Mouse (Mus musculus): ENCODE measurements around the gene Klhdc9. TPM values are rescaled to one million over a fixed set of nuclear protein-coding genes. Genes with fewer than 3 reads are reported as not detected.

Klhdc9 gene
- not detected for polyA plus RNA-seq (2014; fragmentation: Illumina TruSeq; extraction: RNeasy Lipid Tissue Mini Kit (QIAGEN cat#74804); ENCODE audit: low replicate concordance)

DNA sequence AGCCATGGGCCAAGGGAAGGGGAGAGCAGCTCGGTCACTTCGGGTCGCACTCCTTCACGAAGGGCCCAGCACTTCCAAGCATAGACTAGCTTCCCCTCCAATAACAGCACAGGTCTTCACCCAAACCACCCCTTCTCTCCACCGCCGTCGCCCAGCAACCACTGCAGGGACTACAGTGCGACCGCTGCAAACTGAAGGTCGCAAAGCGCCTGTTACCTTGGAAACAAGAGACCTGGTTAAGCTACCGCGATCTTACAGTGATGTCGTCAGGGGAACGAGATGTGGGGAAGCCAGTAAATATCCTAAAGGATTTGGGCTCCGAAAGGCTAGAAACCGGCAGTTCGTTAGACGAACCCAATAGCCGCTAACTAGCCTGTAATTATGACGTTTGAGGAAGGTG is at the start of gene Klhdc9:
Klhdc9 (minus strand) TSS at position 143 of the 400 bp plus-strand sequence.

GRCm38 (mm10) chr1:171388376-171389102 is 27.9 kb upstream of the Klhdc9 start, which contains the start of gene Arhgap30:
Gene Arhgap30, plus strand, starts transcription at chr1:171388954.

DNA sequence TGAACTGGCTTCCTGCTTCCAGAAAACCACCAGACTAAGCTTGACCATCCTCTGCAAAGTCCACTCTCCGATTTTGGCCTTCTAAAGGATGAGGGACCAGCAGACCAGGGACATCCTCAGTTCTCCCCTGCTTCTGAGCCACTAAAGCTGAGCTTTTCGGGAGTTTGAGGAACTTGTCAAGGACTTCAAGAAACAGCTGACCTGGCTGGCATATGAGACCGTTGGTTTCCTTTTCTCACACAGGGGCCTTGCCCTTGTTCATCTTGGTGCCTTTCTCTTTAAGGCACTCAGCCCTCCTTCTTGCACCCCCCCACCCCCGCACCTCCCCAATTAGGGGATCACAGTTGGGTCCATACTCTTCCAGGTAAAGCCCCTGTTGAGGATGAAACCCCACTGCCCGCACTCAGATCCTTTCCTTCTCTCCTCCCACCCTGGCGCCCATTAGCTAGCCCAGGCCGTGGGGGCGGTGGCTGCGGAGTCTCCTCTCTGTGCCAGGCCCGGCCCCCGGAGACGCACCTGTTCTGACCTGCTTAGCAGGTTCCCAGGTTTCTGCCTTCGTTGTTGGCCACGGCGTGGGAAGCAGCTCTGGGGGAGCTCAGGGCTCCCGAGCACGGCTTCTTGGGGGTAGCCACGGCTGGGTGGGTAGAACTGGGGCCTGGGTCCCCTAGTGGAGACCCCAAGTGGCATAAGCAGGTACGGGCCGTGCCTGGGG is 9.4 kb upstream of the Klhdc9 start, which contains the start of gene Nectin4:
Nectin4 (plus strand) TSS at position 255 of the 712 bp plus-strand sequence.

GRCm38 (mm10) chr1:171345225-171346094 is 15.1 kb downstream of the Klhdc9 start, which contains the start of the genes Nit1 and Pfdn2:
Gene Nit1, minus strand, starts transcription at chr1:171345646.
Gene Pfdn2, plus strand, starts transcription at chr1:171345670.

GRCm38 (mm10) chr1:171328839-171329432 is 31.7 kb downstream of the Klhdc9 start, which contains the start of gene Dedd:
Gene Dedd, plus strand, starts transcription at chr1:171329145.

Other genes starting within 250 kb of the Klhdc9 start
- 1.9 TPM for gene Cfap126, start 246.9 kb downstream of the Klhdc9 start, polyA plus RNA-seq (2014; fragmentation: Illumina TruSeq; extraction: RNeasy Lipid Tissue Mini Kit (QIAGEN cat#74804); ENCODE audit: low replicate concordance)
- 37.0 TPM for gene Sdhc, start 210.2 kb downstream of the Klhdc9 start, polyA plus RNA-seq (2014; fragmentation: Illumina TruSeq; extraction: RNeasy Lipid Tissue Mini Kit (QIAGEN cat#74804); ENCODE audit: low replicate concordance)
- 0.48 TPM for gene Mpz, start 210.1 kb downstream of the Klhdc9 start, polyA plus RNA-seq (2014; fragmentation: Illumina TruSeq; extraction: RNeasy Lipid Tissue Mini Kit (QIAGEN cat#74804); ENCODE audit: low replicate concordance)
- 13.4 TPM for gene Pcp4l1, start 164.5 kb downstream of the Klhdc9 start, polyA plus RNA-seq (2014; fragmentation: Illumina TruSeq; extraction: RNeasy Lipid Tissue Mini Kit (QIAGEN cat#74804); ENCODE audit: low replicate concordance)
- gene Nr1i3, start 146.8 kb downstream of the Klhdc9 start, polyA plus RNA-seq (2014; fragmentation: Illumina TruSeq; extraction: RNeasy Lipid Tissue Mini Kit (QIAGEN cat#74804); ENCODE audit: low replicate concordance) = 16.9 TPM
- gene Tomm40l, start 138.3 kb downstream of the Klhdc9 start, polyA plus RNA-seq (2014; fragmentation: Illumina TruSeq; extraction: RNeasy Lipid Tissue Mini Kit (QIAGEN cat#74804); ENCODE audit: low replicate concordance) = 5.1 TPM
- 4.2 TPM for gene Apoa2, start 135.7 kb downstream of the Klhdc9 start, polyA plus RNA-seq (2014; fragmentation: Illumina TruSeq; extraction: RNeasy Lipid Tissue Mini Kit (QIAGEN cat#74804); ENCODE audit: low replicate concordance)
- 41.4 TPM for gene Fcer1g, start 126.4 kb downstream of the Klhdc9 start, polyA plus RNA-seq (2014; fragmentation: Illumina TruSeq; extraction: RNeasy Lipid Tissue Mini Kit (QIAGEN cat#74804); ENCODE audit: low replicate concordance)
- 1.5 TPM for gene Adamts4, start 110.4 kb downstream of the Klhdc9 start, polyA plus RNA-seq (2014; fragmentation: Illumina TruSeq; extraction: RNeasy Lipid Tissue Mini Kit (QIAGEN cat#74804); ENCODE audit: low replicate concordance)
- 44.8 TPM for gene Ndufs2, start 109.4 kb downstream of the Klhdc9 start, polyA plus RNA-seq (2014; fragmentation: Illumina TruSeq; extraction: RNeasy Lipid Tissue Mini Kit (QIAGEN cat#74804); ENCODE audit: low replicate concordance)
- 8.8 TPM for gene B4galt3, start 90.5 kb downstream of the Klhdc9 start, polyA plus RNA-seq (2014; fragmentation: Illumina TruSeq; extraction: RNeasy Lipid Tissue Mini Kit (QIAGEN cat#74804); ENCODE audit: low replicate concordance)
- gene Ppox, start 79.6 kb downstream of the Klhdc9 start, polyA plus RNA-seq (2014; fragmentation: Illumina TruSeq; extraction: RNeasy Lipid Tissue Mini Kit (QIAGEN cat#74804); ENCODE audit: low replicate concordance) = 6.8 TPM
- 15.5 TPM for gene Usp21, start 72.8 kb downstream of the Klhdc9 start, polyA plus RNA-seq (2014; fragmentation: Illumina TruSeq; extraction: RNeasy Lipid Tissue Mini Kit (QIAGEN cat#74804); ENCODE audit: low replicate concordance)
- gene Ufc1, start 65.8 kb downstream of the Klhdc9 start, polyA plus RNA-seq (2014; fragmentation: Illumina TruSeq; extraction: RNeasy Lipid Tissue Mini Kit (QIAGEN cat#74804); ENCODE audit: low replicate concordance) = 59.2 TPM
- gene Dedd, start 31.7 kb downstream of the Klhdc9 start, polyA plus RNA-seq (2014; fragmentation: Illumina TruSeq; extraction: RNeasy Lipid Tissue Mini Kit (QIAGEN cat#74804); ENCODE audit: low replicate concordance) = 13.8 TPM
- 20.1 TPM for gene Nit1, start 15.2 kb downstream of the Klhdc9 start, polyA plus RNA-seq (2014; fragmentation: Illumina TruSeq; extraction: RNeasy Lipid Tissue Mini Kit (QIAGEN cat#74804); ENCODE audit: low replicate concordance)
- gene Pfdn2, start 15.1 kb downstream of the Klhdc9 start, polyA plus RNA-seq (2014; fragmentation: Illumina TruSeq; extraction: RNeasy Lipid Tissue Mini Kit (QIAGEN cat#74804); ENCODE audit: low replicate concordance) = 12.8 TPM
- gene Nectin4, start 9.3 kb upstream of the Klhdc9 start, polyA plus RNA-seq (2014; fragmentation: Illumina TruSeq; extraction: RNeasy Lipid Tissue Mini Kit (QIAGEN cat#74804); ENCODE audit: low replicate concordance) = not detected
- 9.9 TPM for gene Arhgap30, start 28.2 kb upstream of the Klhdc9 start, polyA plus RNA-seq (2014; fragmentation: Illumina TruSeq; extraction: RNeasy Lipid Tissue Mini Kit (QIAGEN cat#74804); ENCODE audit: low replicate concordance)
- not detected for gene Usf1, start 50.5 kb upstream of the Klhdc9 start, polyA plus RNA-seq (2014; fragmentation: Illumina TruSeq; extraction: RNeasy Lipid Tissue Mini Kit (QIAGEN cat#74804); ENCODE audit: low replicate concordance)
- 3.1 TPM for gene Tstd1, start 58.1 kb upstream of the Klhdc9 start, polyA plus RNA-seq (2014; fragmentation: Illumina TruSeq; extraction: RNeasy Lipid Tissue Mini Kit (QIAGEN cat#74804); ENCODE audit: low replicate concordance)
- 54.7 TPM for gene F11r, start 76.7 kb upstream of the Klhdc9 start, polyA plus RNA-seq (2014; fragmentation: Illumina TruSeq; extraction: RNeasy Lipid Tissue Mini Kit (QIAGEN cat#74804); ENCODE audit: low replicate concordance)
- gene Alyref2, start 142.7 kb upstream of the Klhdc9 start, polyA plus RNA-seq (2014; fragmentation: Illumina TruSeq; extraction: RNeasy Lipid Tissue Mini Kit (QIAGEN cat#74804); ENCODE audit: low replicate concordance) = 5.0 TPM
- gene Itln1, start 174.5 kb upstream of the Klhdc9 start, polyA plus RNA-seq (2014; fragmentation: Illumina TruSeq; extraction: RNeasy Lipid Tissue Mini Kit (QIAGEN cat#74804); ENCODE audit: low replicate concordance) = 397 TPM
- gene Cd244a, start 198.4 kb upstream of the Klhdc9 start, polyA plus RNA-seq (2014; fragmentation: Illumina TruSeq; extraction: RNeasy Lipid Tissue Mini Kit (QIAGEN cat#74804); ENCODE audit: low replicate concordance) = 11.3 TPM
- 3.3 TPM for gene Ly9, start 246.6 kb upstream of the Klhdc9 start, polyA plus RNA-seq (2014; fragmentation: Illumina TruSeq; extraction: RNeasy Lipid Tissue Mini Kit (QIAGEN cat#74804); ENCODE audit: low replicate concordance)